ENCODE assay signal across 22 mouse cellular contexts in genomic region chr3:89406887-89407286, GRCm38 (mm10). TPM values are rescaled to one million over a fixed set of nuclear protein-coding genes. Genes with fewer than 3 reads are reported as not detected.
"Had no signal": no experiment of that assay in that cellular context is flagged by ENCODE, and none has a peak within 500 bp of the region (broad histone marks: within the 10 kb centered on the region; RNA-seq: fewer than 3 reads in every experiment).

No protein-coding gene starts in this region.

- H3K4me2 ChIP-seq: limb, embryonic 12.5 days; limb, embryonic 15.5 days; liver, embryonic 13.5 days; midbrain, embryonic 11.5 days had no signal

- DNase-seq: kidney, adult 18-20 months; kidney, postnatal 25 days; left cerebral cortex, postnatal 4 days; liver, embryonic 13.5 days; lung, adult 2 months; lung, postnatal 14 days; lung, postnatal 4 days; midbrain, embryonic 14.5 days; thymus, adult 18-20 months; thymus, postnatal 36 days had no signal

- H3K9ac ChIP-seq: limb, embryonic 12.5 days; limb, embryonic 15.5 days; liver, embryonic 13.5 days had no signal

- H3K27me3 ChIP-seq: limb, embryonic 12.5 days; limb, embryonic 15.5 days; liver, embryonic 13.5 days had no signal

- H3K4me3 ChIP-seq: limb, embryonic 12.5 days; limb, embryonic 15.5 days; liver, embryonic 13.5 days had no signal

- H3K9me3 ChIP-seq: limb, embryonic 12.5 days; limb, embryonic 15.5 days; liver, embryonic 13.5 days had no signal

- H3K27ac ChIP-seq: kidney, postnatal 0 days; limb, embryonic 12.5 days; limb, embryonic 15.5 days; liver, embryonic 13.5 days had no signal

RNA-seq across cellular contexts. Expression of gene Lenep, which starts 4.3 kb away (rescaled TPM):
- polyA plus RNA-seq: kidney, embryonic 14.5 days; large intestine, adult 2 months; limb, embryonic 12.5 days; limb, embryonic 15.5 days; liver, embryonic 13.5 days; liver, embryonic 16.5 days; lung, embryonic 16.5 days; midbrain, embryonic 11.5 days; midbrain, embryonic 14.5 days; midbrain, postnatal 0 days; small intestine, adult 2 months; stomach, embryonic 16.5 days; testis, adult 2 months had no signal
